Mouse (Mus musculus) frontal cortex, postnatal 10 days (tissue): Measurements from ENCODE around the gene Nufip2.
"Not testable (repeated sequence)": the region's sequence is repeated elsewhere in the genome, so short reads cannot be mapped to it uniquely, and the experiment has no call there.

ENCODE experiments used
- DNase-seq, 2 experiments: peaks; one replicate each; pipeline ENCODE4 v3.0.0; 2022; ENCODE audit warnings: low spot score in 2 of 2, mixed read lengths in 1 of 2

The Nufip2 gene

DNA sequence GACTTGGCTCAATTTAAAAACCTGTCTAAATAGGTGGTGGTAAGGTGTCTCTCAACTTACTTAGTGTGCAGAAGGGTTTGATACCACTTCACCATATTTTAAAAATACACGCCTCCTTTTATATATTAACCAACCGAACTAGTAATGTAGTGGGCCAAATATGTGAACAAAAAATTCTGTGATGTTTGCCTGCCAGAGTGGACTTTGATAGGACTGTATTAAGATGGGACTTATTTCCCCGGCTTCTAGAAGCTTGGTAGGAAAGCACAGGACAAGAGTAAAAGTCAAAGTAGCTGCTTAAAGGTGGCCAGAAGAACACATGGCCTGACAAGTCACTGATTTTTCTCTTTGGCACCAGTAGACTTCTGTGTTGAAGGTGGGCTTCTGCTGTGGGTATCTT is 27.8 kb downstream of the Nufip2 start:
- DNase-seq: no peak

DNA sequence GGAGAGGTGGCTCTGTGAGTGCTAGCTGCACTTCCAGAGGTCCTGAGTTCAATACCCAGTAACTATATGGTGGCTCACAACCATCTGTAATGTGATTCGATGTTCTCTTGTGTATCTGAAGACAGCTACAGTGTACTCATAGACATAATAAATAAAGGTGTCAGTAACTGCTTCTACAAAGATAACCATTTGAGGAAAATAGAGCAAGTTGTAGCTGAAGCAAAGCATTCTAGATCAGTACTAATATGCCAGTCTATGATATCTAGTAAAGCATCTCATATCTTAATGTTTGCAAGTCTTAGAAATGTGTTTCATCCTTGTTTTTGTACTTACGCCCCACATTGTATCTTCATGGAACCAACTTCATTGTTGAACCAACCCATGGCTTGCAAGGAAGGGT is 33.1 kb downstream of the Nufip2 start:
- DNase-seq: no peak

- DNase-seq: no peak
Measured at GRCm38 (mm10) chr11:77721389-77721788, 35.4 kb downstream of the Nufip2 start.

DNA sequence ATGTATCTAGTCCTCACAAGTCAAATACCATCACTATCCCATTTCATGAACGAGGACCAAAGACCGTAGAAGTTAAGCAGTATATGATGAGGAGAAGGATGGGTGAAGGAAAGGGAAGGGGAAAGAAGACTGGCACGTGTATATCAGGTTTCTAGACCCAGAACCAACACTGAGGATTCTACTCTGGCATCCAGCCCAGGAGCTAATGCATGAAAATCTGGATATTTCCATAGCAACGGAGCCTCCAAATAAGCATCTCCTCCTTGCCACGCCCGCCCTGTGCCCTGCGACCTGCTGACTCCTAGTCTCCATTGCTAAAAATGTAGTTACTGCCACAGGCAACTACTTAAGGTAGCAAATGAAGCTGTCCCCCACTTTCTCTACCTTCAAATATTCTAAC is 38.8 kb downstream of the Nufip2 start:
- no peak for DNase-seq

DNA sequence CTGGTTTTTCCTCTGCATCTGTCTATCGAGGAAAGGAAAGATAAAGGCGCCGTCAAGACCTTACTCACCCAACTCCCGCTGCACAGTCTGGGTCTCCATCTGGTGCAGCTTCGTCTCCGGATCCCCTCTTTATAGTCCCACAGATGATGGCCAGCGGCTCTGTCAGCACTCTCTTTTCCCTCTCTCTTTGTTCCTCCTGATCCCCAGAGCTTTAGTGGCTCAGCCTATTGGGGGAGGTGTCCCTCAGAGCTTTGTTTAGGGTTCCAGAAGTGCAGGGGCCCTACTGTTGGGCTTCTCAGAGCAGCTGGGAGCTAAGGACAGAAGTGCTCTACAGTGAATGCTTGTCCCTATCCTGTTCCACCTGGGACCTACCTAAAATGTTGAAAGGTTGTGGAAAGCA is 39.2 kb downstream of the Nufip2 start, which contains the start of gene Cryba1:
Gene Cryba1 (minus strand): TSS at position 101 of the 400 bp plus-strand sequence.
- no peak for DNase-seq

GRCm38 (mm10) chr11:77728587-77728986 is 42.6 kb downstream of the Nufip2 start:
- no peak for DNase-seq

DNA sequence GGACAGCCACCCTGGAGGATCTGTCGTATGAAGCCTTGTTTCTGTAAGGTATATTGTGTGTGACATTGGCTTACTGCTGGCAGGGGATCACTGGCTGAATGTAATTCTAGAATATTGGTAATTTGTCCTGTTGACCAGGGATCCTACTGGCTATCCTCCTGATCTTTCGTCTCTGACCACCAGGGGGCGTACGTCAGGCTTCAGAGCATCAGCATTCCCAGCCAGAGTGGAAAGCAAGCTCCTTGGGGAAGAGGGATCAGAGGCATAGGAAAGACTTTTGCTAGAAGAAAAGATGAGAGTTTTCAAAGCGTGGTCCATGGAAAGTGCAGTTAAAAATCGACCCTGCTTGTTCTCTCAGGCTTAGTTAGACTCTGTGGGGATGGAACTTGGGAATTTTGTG is 51.3 kb downstream of the Nufip2 start:
- DNase-seq: peak; percentile 30 to 73

DNA sequence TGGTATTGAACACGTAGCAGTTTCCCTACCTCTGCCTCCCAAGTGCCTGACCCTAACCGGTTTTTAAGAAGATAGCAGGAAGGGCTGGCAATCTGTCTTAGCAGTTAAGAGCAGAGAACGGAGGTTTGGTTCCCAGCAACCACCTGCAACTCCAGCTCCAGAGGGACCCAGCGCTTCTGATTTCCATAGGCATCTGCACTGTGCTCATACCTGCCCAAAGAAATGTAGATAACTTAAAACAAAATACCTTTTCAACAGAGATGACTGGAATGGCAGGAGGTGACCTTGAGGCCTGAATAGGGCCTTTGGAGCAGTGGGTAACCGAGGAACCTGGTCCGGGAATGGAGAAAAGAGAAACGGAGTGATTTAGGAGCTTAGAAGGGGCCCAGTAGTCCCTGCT is 52.6 kb downstream of the Nufip2 start:
- DNase-seq: no peak

- no peak for DNase-seq
Measured at GRCm38 (mm10) chr11:77743966-77744365, 58.0 kb downstream of the Nufip2 start.

DNA sequence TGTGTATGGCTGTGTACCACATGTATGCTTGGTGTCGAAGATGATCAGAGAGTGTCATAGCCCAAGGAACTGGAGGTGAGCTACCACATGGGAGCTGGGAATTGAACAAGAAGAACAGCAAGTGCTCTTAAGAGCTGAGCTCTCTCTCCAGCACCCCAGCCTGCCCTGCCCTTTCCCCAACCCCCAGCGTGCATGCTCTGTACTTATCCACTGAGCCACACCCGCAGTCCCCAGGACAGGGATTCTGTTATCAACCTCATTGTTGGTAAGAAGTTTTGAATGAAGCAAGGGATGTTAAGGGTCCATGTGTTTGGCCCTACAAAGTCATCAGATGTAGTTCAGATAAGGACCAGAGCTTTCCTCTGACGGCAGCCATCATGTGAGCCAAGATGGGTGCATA is 60.7 kb downstream of the Nufip2 start:
- DNase-seq: no peak

DNA sequence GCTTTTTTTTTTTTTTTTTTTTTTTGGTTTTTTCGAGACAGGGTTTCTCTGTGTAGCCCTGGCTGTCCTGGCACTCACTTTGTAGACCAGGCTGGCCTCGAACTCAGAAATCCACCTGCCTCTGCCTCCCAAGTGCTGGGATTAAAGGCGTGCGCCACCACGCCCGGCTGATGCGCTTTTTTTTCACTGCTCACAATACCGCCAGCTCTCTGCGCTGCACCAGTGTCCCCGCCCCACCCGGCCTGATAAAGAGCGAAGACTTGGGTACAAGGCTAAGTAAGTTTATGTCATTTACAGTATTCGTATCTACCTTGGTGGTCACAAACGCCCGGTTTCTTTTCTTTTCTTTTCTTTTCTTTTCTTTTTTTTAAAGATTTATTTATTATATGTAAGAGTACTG is 61.1 kb downstream of the Nufip2 start:
- not testable (repeated sequence) for DNase-seq

DNA sequence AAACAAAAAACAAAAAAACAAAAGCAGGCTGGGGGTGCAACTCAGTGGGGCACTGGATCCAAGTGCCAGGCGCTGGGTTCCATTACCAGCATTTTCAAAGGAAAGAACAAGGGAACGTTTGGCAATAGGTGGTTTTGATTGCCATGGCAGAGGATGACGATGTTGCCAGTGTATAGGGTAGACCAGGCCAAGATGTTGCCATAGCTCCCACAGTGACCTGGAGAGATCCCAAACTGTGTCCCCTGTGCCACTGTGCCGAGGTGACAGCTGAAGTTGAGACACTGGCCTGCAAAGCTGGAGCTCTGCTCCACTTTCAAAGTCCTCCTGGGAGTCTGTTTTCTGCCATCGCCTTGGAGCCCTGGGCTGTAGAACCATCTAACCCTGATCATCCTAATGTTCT is 63.0 kb downstream of the Nufip2 start:
- no peak for DNase-seq

- no peak for DNase-seq
Measured at GRCm38 (mm10) chr11:77752525-77752924, 66.6 kb downstream of the Nufip2 start.

DNA sequence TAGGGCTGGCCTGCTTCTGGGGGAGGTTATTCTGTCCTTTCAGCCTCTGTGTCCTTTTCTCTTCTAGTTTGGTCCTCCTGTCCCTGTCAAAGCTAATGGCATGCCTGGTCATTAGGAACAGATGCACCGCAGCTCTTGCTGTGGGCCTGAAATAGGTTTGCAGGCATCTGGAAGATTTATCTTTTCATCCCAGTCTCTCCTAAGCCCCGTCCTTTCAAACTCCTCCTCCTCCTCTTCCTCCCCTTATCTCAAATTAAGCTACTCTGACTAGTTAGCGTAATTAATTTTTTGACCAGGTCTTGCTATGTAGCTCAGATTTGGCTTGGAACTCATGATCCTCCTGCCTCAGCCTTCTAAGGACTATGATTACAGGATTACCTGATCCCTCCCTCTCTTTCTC is 67.5 kb downstream of the Nufip2 start:
- DNase-seq: no peak

DNA sequence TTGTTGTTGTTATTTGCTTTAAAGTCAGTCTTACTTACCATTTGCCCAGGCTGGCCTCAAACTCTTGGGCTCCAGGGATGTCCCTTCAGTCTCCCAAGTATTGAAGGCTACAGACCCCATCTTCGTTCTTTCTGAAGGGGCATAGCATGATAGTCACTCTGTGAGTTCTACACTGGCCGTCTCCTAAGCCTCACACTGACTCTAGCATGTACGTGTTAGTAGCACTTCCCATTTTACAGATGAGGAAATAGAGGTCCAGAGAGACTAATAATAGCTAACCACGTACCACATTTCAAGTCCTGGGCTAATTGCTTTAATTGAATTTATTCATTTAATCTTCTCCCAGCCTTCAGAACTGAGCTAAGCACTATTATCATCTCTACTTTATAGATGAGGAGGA is 74.1 kb downstream of the Nufip2 start:
- no peak for DNase-seq

- DNase-seq: peak; percentile 48 to 81
Measured at GRCm38 (mm10) chr11:77762783-77763672, 77.1 kb downstream of the Nufip2 start, which contains the start of gene Myo18a. Gene Myo18a (plus strand): TSS chr11:77763246.

GRCm38 (mm10) chr11:77763673-77764340 is 77.9 kb downstream of the Nufip2 start:
- DNase-seq: peak; percentile 38 to 43

- DNase-seq: no peak
Measured at GRCm38 (mm10) chr11:77764694-77765458, 78.9 kb downstream of the Nufip2 start.

GRCm38 (mm10) chr11:77765459-77765777 is 79.5 kb downstream of the Nufip2 start:
- DNase-seq: no peak

GRCm38 (mm10) chr11:77766351-77767001 is 80.5 kb downstream of the Nufip2 start:
- DNase-seq: peak in 1 of 2 experiments; percentile 40

DNA sequence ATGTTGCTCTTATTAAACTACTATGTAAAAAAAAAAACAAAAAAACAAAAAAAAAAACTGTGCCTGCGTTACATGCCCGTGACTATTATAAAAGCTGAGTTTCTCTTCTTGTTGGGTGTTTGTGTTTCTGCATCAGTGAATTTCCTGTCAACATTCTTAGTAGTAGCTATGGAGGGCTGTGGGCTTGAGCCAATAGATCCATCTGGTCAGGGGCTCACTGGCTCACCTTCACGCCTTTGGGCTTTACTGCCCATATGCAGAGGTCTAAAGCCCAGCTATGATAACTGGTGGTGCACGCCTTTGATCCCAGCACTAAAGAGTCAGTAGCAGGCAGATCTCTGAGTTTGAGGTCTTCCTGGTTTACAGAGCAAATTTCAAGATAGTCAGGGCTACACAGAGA is 83.5 kb downstream of the Nufip2 start:
- no peak for DNase-seq

GRCm38 (mm10) chr11:77770346-77770745 is 84.4 kb downstream of the Nufip2 start:
- no peak for DNase-seq
